Mouse (Mus musculus) liver, adult 2 months (tissue): ENCODE data around the gene Gemin5.

Experiments used
- CTCF ChIP-seq: fragments of 200-500 bp; IDR thresholded peaks from 2 replicates; pipeline ENCODE4 v1.5.1; 2011; ENCODE audit warnings: low read depth, low read length, control low read depth
- POLR2A ChIP-seq: fragments of 200-500 bp; IDR thresholded peaks from 2 replicates; pipeline ENCODE4 v1.6.1; 2011; ENCODE audit warnings: low read length, control low read depth; ENCODE audit not compliant: insufficient read depth; ENCODE audit errors: extremely low read depth

DNA sequence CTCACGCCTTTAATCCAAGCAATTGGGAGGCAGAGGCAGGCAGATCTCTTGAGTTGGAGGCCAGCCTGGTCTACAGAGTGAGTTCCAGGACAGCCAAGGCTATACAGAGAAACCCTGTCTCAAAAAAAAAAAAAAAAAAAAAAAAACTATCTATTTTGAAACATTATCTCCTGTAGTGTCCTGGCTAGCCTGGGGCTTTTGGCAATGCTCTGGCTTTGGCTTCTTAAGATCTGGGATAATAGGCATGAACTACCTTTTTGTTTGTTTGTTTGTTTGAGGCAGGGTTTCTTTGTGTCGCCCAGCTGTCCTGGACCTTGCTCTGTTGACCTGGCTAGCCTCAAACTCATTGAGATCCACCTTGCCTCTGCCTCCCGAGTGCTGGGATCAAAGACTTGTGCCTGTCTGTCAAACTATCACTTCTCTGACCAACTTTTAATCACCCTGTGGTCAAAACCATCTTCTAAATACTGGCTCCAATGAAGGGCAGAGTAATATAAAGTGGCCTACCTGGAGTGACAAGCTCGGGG is 67.1 kb downstream of the Gemin5 start:
- no peak for TF ChIP-seq POLR2A
- no peak for TF ChIP-seq CTCF
